Mouse (Mus musculus) left cerebral cortex, adult 8-10 months (tissue): ENCODE data around the gene Fam168a. TPM values are rescaled to one million over a fixed set of nuclear protein-coding genes. Genes with fewer than 3 reads are reported as not detected.

Source experiments
- DNase-seq, 2 experiments: peaks; one replicate each; pipeline ENCODE4 v3.0.0; 2022; ENCODE audit warnings: low spot score in 2 of 2
- microRNA-seq, 2 experiments: library from miRNA; unstranded; fragments of <30 nt; microRNA quantifications; one replicate each; pipeline ENCODE4 v1.2.0; 2022
- total RNA-seq, 4 experiments: library from RNA; stranded (reverse); gene quantifications; 2 replicates each; pipeline ENCODE4 v1.2.4; 2022

Fam168a gene
- total RNA-seq, 4 experiments from 2014 or later = 212 to 237 (median 224) TPM

DNA sequence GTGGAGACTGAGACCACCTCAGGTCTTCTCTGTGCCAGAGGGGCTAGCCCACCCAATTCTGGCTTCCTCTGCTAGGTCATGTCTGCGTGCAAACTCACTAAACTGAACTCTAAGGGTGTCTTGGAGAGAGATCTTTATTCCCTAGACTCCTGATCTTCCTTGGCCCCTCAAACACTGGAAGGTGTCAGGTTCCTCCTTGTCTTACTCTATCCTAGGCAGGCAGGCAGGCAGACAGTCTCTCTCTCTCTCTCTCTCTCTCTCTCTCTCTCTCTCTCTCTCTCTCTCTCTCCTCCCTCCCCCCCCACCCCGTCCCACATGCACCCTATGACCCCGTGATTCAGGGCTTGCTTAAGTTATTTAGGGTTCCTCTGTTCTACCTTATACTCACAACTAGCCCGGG lies 155.9 kb downstream of the Fam168a start:
- no peak for DNase-seq

DNA sequence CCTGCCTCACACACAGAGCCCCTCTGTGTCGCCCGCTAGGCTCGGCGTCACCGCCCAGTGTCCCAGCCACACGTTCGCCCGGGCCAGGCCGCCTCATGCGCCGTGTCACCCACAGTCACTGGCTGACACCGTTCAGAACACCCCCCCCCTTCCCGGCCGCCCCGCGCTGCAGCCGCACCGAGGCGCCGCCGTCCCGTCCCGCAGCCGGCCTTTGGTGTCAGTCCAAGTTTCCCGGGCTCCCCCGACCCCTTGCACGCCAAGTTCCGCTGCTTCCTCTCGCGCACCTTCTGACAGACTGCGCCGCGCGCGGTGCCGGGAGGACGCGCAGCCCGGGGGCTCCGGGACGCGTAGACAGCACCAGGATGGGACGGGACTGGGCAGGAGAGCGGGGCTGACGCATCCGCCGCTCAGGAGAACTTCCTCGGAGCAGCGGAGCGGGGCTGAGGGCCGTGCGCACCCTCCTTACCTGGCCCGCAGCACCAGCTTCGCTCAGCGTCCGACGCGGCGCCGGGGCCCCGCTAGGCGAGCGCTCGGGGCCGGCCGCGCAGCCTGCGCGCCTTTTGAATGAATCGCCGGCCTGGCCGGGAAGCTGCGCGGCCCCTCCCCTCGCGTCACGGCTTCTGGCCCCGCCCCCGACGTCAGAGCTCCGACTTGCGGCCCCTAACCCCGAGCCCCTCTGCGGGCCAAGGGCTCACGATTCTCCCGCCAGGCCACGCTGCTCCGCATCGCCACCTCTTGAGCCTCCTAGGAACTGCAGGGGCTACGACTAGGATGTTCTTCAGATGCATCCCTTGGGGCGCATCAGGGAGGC lies 156.6 kb downstream of the Fam168a start, which contains the start of gene Relt:
TSS of gene Relt (minus strand) at position 619 of the 811 bp plus-strand sequence.
- DNase-seq = peak; percentile 78 to 85

DNA sequence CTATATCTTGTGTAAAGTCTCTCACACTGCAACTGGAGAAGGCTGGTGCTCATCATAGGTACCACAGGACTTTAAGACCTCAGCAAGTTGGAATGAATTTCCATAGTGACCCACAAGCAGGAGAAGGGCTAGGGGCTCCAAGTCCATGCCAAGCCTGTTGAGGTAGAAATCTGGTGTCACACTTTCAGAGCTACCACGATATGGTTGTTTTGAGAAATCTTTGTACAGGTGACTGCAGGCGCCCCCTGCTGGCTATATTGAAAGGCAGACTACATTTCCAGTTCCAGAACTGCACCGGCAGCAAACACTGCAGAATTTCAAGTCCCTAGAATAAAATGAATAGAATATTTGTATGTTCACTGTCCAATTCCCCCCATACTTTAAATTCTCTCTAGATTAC lies 160.2 kb downstream of the Fam168a start:
- peak in 1 of 2 experiments; percentile 43 for DNase-seq

DNA sequence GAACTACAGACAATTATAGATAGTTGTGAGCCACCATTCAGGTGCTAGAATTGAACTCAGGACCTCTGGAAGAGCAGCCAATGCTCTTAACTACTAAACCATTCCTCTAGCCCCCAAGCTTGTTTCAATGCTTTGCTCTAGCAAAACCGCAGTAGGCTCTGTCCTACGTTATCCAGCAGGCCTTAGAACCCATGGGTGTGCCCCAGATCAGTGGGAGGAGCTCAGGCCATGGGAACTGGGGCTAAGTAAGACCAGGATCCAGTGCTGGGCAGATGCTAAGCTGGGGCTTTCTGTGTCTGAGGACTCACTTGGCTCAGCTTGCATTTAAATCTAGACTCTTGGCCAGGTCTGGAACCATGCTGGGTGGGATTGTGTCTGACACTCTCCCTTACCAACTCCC lies 161.1 kb downstream of the Fam168a start:
- DNase-seq = no peak

DNA sequence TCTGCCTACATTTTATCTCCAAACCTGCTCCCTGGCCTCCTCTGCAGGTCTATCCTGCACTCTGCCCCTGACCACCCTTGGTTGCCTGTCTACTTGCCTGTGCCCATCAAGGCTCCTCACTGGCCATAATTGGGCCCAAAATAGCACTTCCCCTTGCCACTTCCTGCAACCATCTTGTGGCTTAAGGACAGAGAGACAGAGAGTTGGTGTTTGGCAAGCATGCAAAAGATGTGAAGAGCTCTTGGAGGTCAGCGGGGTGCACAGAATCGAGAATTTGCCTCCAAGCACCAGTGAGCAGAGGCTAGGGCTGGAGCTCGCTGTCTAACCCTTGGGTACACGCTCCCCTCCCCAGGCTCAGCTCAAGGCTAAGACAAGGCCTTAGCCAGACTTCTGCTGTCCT lies 162.1 kb downstream of the Fam168a start:
- no peak for DNase-seq

DNA sequence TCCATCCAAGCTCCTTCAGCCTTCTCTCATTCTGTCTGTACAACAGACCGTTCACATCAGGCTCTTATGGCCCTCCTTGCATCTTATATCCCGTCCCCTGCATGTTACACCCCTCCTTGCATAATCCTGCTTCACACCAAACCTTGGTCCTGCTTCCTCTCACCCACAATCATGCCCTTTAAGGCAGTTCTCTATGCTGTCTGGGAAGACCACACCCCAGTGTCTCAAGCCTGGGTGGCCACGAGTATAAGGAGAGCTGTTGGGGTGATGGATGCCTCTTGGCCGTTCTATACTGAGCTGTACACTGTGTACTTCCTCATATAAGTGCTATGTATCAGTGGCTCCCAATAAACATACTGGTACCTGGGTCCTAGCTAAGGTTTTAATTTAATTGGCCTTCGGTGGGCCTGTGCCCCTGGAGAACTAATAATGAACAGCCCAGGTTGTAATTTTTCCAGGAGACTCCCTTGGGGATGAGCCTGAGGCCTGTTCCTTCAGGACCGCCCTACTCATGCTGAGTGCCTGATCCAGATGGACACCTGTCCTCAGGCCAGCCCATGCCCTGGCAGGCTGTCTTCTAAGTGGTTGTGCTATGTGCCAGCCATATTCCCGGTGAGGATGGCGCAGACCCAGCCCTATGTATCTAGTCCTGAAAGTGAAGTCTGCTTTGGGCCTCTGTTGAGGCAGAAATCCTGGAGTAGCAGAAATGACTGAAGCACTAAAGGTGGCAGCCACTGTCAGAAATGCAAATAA lies 163.6 kb downstream of the Fam168a start:
- DNase-seq = no peak

DNA sequence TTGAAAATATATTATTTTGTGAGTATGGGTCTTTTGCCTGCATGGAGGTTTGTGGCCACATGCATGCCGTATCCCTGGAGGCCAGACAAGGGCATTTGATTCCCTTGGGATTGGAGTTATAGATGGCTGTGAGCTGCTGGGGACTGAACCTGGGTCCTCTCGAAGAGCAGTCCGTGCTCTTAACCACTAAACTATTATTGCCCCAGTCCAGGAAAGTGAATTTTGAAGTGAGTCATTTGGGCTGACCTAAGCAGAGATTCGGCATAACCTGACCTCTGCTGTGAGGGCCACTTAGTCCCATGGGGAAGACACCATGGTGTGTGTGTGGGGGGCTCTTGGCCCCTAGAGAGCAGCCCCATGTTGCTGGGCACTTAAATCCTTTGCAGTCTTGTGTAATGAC lies 164.9 kb downstream of the Fam168a start:
- no peak for DNase-seq

DNA sequence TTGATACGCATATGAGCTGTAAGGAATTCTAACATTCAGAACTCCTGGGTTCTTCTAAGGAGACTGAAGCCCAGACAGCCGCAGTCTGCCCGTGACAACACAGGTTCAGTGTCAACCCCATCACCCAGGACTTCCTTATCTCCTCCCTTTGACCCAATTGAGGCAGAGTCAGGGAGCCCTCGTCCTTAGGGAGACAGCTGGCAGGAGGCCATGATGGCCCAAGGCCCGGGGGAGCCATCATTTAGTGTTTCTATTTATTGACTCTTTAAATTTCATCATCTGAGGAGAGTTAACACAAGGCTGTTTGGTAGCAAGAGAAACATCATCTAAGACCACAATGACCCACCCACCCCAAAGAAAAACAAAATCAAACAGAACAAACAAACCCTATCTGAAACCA lies 165.5 kb downstream of the Fam168a start:
- DNase-seq = no peak

DNA sequence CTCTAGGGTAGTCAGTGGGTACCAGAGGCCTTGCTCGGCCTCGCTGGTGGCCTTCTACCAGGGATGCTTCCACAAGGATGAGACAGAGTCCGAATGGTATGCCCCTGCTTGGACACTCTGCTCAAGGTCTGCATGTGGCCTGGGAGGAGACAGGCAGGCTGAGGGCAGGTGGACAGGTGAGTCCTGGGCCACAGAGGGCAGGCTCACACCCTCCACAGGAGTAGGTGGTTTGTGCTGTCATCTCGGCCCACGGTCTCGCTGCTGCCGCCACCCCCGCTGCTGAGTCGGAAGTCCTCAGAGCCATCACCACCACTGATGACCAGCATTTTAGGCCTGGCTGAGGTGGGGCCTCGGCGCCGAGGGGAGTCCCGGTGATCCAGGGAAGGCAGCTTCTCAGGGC lies 166.8 kb downstream of the Fam168a start:
- no peak for DNase-seq

DNA sequence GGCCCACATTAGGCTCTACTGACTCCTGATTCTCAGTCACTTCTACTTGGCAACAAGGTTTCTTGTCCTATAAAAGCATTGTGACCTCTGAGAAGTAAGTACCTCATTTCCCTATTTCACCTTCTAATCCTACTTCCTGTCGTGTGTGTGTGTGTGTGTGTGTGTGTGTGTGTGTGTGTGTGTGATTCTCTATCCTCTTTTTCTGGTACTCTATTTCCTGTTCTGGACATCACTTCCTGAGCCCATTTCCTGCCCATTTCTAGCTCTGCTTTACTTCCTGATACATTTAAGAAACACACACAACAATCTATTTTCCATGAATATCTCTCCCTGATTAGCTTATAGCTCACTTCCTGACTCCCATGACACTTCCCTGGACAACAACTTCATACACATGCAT lies 169.4 kb downstream of the Fam168a start:
- no peak for DNase-seq

DNA sequence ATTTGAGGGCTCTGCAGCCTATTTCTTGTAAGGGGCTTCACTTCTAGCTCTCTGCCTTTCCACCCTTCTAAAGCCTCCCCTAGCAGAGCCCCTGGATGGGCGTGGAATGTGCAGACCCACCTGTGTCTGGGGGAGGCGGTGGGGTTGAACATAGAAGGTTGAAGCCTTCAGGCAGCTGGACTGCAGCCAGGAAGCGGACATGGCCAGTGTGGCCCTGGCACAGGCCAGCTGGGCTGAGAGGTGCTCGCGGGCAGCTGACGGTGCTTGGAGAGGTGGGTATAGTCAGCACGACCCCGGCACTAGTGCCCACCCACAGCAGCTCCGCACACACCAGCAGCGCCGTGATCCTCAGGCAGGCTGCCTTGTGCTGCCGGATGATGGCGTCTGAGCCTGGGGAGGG lies 169.9 kb downstream of the Fam168a start:
- DNase-seq = no peak

DNA sequence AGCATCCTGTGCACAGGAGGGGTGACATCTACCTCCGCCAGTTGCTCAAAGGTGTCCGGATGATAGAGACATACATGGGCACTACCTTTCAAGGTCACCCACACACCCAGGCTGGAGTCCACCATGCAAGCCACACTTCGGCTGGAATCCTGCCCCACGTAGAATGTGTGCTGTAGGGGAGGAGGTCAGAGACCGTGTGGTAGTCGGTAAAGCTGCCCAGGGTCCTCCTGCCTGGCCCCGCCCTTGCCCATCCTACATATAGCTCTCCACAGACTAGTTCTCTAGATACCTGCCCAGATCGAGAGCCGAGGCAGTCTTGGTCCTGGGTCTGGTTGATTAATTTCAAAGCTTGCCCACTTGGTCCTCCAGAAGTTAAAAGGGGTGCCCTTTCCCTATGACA lies 170.3 kb downstream of the Fam168a start:
- no peak for DNase-seq

DNA sequence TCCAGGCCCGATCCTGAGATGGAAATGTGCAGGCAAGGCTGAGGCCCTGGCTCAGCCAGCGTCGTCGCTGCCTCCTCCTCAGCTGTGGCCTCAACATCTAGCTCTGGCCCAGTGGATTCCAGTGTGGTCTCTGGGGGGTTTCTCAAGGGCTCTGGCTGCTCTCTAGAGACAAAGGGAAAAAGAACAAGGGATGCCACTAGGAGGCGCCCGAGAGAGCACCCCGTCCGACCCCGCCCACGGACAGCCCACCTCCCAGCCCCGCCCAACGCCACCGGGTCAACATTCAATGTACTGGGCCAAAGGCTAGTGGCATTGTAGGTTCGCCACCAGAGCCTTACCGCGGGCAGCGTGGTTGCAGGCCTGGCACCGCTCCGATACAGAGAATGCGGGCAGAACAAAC lies 173.2 kb downstream of the Fam168a start:
- DNase-seq = no peak

DNA sequence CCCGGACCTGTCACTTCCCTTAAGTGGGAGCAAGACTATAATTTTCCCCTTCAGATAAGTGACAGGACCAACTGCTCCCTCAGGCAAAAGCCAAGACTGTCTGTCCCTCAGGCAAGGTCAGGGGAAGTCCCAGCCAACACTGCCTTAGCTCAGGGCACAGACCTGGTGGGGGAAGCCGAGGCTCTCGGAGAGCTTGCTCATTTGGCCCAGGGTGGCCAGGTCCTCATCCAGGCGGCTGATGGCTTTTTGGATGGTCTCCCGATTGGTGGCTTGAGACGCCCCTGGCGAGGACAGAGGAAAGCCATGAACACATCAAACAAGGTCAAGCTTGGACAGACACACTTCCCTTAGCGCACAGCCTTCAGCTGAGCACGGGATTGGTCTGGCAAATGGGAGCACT lies 175.1 kb downstream of the Fam168a start:
- no peak for DNase-seq

DNA sequence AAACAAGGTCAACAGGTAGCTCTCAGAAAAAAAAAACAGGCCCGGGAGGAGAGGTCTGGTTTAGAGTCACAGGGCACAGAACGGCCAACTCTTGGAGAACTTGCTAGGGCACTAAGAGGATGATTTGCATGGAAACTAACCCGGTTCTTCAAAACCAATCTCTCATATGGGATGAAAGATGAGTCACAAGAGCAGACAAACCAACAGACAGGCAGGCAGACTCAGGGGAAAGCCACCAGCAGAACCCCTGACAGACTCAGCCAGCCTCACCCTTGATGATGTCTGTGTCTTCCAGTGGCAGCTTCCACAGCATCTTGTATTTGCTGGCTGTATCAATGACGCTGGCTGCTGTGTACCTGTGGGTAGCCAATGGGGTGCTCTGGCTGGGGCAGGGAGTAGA lies 175.5 kb downstream of the Fam168a start:
- DNase-seq = no peak

DNA sequence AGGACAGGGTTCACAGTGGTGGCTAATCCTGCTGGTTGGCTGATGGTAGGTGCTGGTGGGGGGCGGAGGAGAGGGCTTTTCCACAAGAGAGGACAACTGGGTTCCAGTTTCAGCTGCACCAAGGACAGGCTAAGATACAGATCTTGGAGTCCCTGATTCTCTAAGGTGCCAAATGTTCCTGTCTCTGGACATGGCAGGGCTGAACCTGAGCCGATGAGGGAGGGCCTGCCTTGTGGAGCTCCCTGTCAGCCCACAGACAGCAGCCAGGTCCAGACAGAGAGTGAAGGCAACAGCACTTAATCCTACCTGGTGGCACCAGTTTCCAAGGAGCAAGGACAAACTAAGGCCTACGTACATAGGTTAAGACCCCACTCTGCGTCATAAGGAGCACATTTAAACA lies 178.0 kb downstream of the Fam168a start:
- DNase-seq = no peak

DNA sequence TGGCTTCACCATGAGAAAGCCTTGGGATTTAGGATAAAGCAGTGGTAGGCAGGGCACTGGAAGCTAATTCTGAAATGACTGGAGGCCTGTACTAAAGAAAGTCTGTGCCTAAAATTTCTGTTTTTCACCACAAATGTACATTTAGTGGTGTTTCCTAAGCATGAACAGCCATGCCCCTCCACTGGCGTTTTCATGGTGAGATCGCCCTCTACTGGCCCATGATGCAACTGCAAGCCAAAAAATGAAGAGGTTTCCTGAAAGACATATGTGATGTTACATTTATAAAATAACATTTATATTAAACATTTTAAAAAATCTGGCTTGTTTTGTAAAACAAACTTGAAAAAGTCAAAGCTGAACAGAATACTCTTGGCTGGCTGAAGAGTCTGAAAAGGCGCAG lies 180.1 kb downstream of the Fam168a start:
- peak in 1 of 2 experiments; percentile 59 for DNase-seq

Small RNAs within 50 kb of the gene (microRNA-seq; reads per million reads assigned to microRNA genes)
- 613 to 840 reads per million in 2 experiments for gene Mir3102

Other genes with a start within 250 kb of the Fam168a start
- 1 to 10 TPM; 2.8 to 5.7 (median 3.3) TPM for gene Ucp3, start 233.6 kb upstream of the Fam168a start, total RNA-seq
- gene Ucp2, start 213.3 kb upstream of the Fam168a start, total RNA-seq = 100 to 1,000 TPM in 1 of 4 experiments, 10 to 100 TPM in 3; 63.3 to 124 (median 79.8) TPM
- gene Dnajb13, start 191.7 kb upstream of the Fam168a start, total RNA-seq = 1 to 10 TPM in 1 of 4 experiments, under 1 TPM in 3; 0.48 to 1.1 (median 0.79) TPM
- gene Coa4, start 169.6 kb upstream of the Fam168a start, total RNA-seq = 10 to 100 TPM in 1 of 4 experiments, 1 to 10 TPM in 3; 8.2 to 10.3 (median 9.5) TPM
- gene Rab6a, start 99.2 kb upstream of the Fam168a start, total RNA-seq = 100 to 1,000 TPM; 362 to 393 (median 380) TPM
- 10 to 100 TPM; 70.6 to 83.2 (median 77.7) TPM for gene Mrpl48, start 98.3 kb upstream of the Fam168a start, total RNA-seq
- gene Plekhb1, start 44.2 kb upstream of the Fam168a start, total RNA-seq = 100 to 1,000 TPM; 265 to 312 (median 276) TPM
- 10 to 100 TPM; 16.7 to 18.9 (median 17.8) TPM for gene Relt, start 156.8 kb downstream of the Fam168a start, total RNA-seq
- 100 to 1,000 TPM; 138 to 145 (median 141) TPM for gene Arhgef17, start 225.5 kb downstream of the Fam168a start, total RNA-seq